Mouse (Mus musculus): ENCODE measurements around the gene Golm1. TPM values are rescaled to one million over a fixed set of nuclear protein-coding genes. Genes with fewer than 3 reads are reported as not detected.
A peak's percentile ranks its signal among the peaks of the same experiment; 100 is the strongest.

Gene Golm1
- total RNA-seq, 2 experiments from 2014 or later, result 4.5 to 11.5 TPM

GRCm38 (mm10) chr13:59589672-59590071, 85.9 kb downstream of the Golm1 start:
- no peak for DNase-seq
- TF ChIP-seq CTCF (IDR thresholded peaks at IDR 0.05), result no peak
- no peak overlapping the region for H3K4me3 ChIP-seq
- intact Hi-C loops (cut with DNase I), result loop anchor here (5.0 kb wide), 2 partner anchors 138 to 178 kb away; partner anchors contain the start of gene Isca1
- no peak overlapping the region for H3K27ac ChIP-seq

DNA sequence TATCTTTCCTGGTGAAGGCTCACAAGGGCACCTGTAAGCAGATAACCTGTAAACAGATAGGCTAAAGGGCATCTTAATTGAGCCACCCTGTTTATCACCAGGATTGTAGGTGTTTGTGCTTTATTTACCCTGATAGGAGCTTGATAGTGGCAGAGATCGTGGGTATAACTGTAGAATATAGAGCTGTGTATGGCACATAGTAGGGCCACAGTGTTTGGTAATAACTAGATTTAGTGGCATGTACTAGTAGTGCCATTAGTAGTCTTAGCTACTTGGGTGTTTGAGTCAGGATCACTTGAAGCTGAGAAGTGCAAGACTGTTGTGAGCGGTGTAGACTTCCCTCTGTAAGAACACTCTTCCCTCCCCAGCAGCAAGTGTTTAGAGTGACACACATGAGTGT, 88.4 kb downstream of the Golm1 start:
- no peak for DNase-seq
- intact Hi-C loops (cut with DNase I), result loop anchor here (5.0 kb wide), 2 partner anchors 140 to 180 kb away; partner anchors contain the start of gene Isca1
- Histone ChIP-seq H3K4me3 (no peak overlapping the region), H3K27ac (no peak overlapping the region)
- TF ChIP-seq CTCF (IDR thresholded peaks at IDR 0.05), result no peak

- DNase-seq, result no peak
- Histone ChIP-seq H3K4me3 (peak overlapping the region; percentile 91), H3K27ac (peak overlapping the region; percentile 89)
- TF ChIP-seq CTCF (IDR thresholded peaks at IDR 0.05), result no peak
- intact Hi-C loops (cut with DNase I), result loop anchor here (2.0 to 5.0 kb wide), 3 partner anchors 29 to 182 kb away; partner anchors contain the start of gene Isca1
Measured at GRCm38 (mm10) chr13:59585648-59586005, 90.0 kb downstream of the Golm1 start.

- peak within 1 kb of the TSS; percentile 92 for H3K27ac ChIP-seq
- DNase-seq, result peak; percentile 100
- TF ChIP-seq CTCF (IDR thresholded peaks at IDR 0.05), result no peak
- peak within 1 kb of the TSS; percentile 91 for H3K4me3 ChIP-seq
- intact Hi-C loops (cut with DNase I), result loop anchor here (2.0 to 5.0 kb wide), 4 partner anchors 28 to 182 kb away; partner anchors contain the start of gene Isca1
Measured at GRCm38 (mm10) chr13:59584947-59585647, 90.5 kb downstream of the Golm1 start, which contains the start of the genes Agtpbp1 and Naa35. Gene Agtpbp1 (minus strand): TSS chr13:59585227. Gene Naa35 (plus strand): TSS chr13:59585259.

Other genes with a start within 250 kb of the Golm1 start
- gene Agtpbp1, start 90.6 kb downstream of the Golm1 start, total RNA-seq (2021), result 10 to 100 TPM; 59.1 to 71.0 TPM
- 10 to 100 TPM; 29.2 to 32.7 TPM for gene Naa35, start 90.6 kb downstream of the Golm1 start, total RNA-seq (2021)
- not detected for gene 4921517D22Rik, start 18.3 kb upstream of the Golm1 start, total RNA-seq (2021)
- not detected for gene Spata31d1a, start 34.5 kb upstream of the Golm1 start, total RNA-seq (2021)
- not detected for gene Spata31d1b, start 36.5 kb upstream of the Golm1 start, total RNA-seq (2021)
- gene Spata31d1d, start 55.9 kb upstream of the Golm1 start, total RNA-seq (2021), result not detected
- gene 1700014D04Rik, start 70.9 kb upstream of the Golm1 start, total RNA-seq (2021), result not detected
- 100 to 1,000 TPM; 185 to 198 TPM for gene Isca1, start 94.0 kb upstream of the Golm1 start, total RNA-seq (2021)
- gene Gm49354, start 106.4 kb upstream of the Golm1 start, total RNA-seq (2021), result not detected
- 10 to 100 TPM; 40.5 to 43.5 TPM for gene Tut7, start 147.3 kb upstream of the Golm1 start, total RNA-seq (2021)

Measured in gastrocnemius, adult 2 months (tissue).